Mouse (Mus musculus) forebrain, embryonic 15.5 days (tissue): ENCODE measurements around the gene Igfbp4. TPM values are rescaled to one million over a fixed set of nuclear protein-coding genes. Genes with fewer than 3 reads are reported as not detected.

Source experiments
- ATAC-seq: fragments of 200-750 bp; cut with Nextera tagmentation; replicated peaks from 2 replicates; pipeline ENCODE4 v1.8.0; 2017; ENCODE audit warnings: mild to moderate bottlenecking, moderate TSS enrichment, moderate library complexity
- H3K27ac ChIP-seq: fragments of 300-500 bp; sonication (generic); replicated peaks from 2 replicates; pipeline ENCODE4 v1.5.1; 2015; ENCODE audit warnings: mild to moderate bottlenecking, inconsistent platforms
- H3K27me3 ChIP-seq: fragments of 300-500 bp; sonication (generic); 2 replicates; pipeline ENCODE4 v1.6.1; 2015; ENCODE audit warnings: inconsistent platforms
- H3K36me3 ChIP-seq: fragments of 300-500 bp; sonication (generic); 2 replicates; pipeline ENCODE4 v1.6.1; 2015; ENCODE audit warnings: mild to moderate bottlenecking, inconsistent platforms
- H3K4me1 ChIP-seq: fragments of 300-500 bp; sonication (generic); 2 replicates; pipeline ENCODE4 v1.6.1; 2015; ENCODE audit warnings: inconsistent platforms
- H3K4me2 ChIP-seq: fragments of 300-500 bp; sonication (generic); replicated peaks from 2 replicates; pipeline ENCODE4 v1.6.1; 2015; ENCODE audit warnings: mild to moderate bottlenecking, inconsistent platforms
- H3K4me3 ChIP-seq: fragments of 300-500 bp; sonication (generic); 2 replicates; pipeline ENCODE4 v1.5.1; 2015; ENCODE audit warnings: mild to moderate bottlenecking, inconsistent platforms
- H3K9ac ChIP-seq: fragments of 300-500 bp; sonication (generic); replicated peaks from 2 replicates; pipeline ENCODE4 v1.6.1; 2015; ENCODE audit warnings: mild to moderate bottlenecking, inconsistent platforms
- H3K9me3 ChIP-seq: fragments of 300-500 bp; sonication (generic); 2 replicates; pipeline ENCODE4 v1.6.1; 2016; ENCODE audit warnings: inconsistent platforms
- WGBS: fragments of 180-500 bp; shearing (Covaris S2); methylation state at CpG from one replicate; pipeline ENCODE4 v1.1.7; 2015; ENCODE audit warnings: mixed read lengths; 5-methylcytosine and 5-hydroxymethylcytosine counted together
- polyA plus RNA-seq: library from polyadenylated mRNA; unstranded; fragments of >200 nt; fragmentation: Nextera tagmentation; extraction: Ambion mirVana; gene quantifications from 2 replicates; pipeline ENCODE4 v1.2.1, GENCODE M21; 2015

The Igfbp4 gene
- 138 and 142 TPM in 2 replicates for polyA plus RNA-seq

DNA sequence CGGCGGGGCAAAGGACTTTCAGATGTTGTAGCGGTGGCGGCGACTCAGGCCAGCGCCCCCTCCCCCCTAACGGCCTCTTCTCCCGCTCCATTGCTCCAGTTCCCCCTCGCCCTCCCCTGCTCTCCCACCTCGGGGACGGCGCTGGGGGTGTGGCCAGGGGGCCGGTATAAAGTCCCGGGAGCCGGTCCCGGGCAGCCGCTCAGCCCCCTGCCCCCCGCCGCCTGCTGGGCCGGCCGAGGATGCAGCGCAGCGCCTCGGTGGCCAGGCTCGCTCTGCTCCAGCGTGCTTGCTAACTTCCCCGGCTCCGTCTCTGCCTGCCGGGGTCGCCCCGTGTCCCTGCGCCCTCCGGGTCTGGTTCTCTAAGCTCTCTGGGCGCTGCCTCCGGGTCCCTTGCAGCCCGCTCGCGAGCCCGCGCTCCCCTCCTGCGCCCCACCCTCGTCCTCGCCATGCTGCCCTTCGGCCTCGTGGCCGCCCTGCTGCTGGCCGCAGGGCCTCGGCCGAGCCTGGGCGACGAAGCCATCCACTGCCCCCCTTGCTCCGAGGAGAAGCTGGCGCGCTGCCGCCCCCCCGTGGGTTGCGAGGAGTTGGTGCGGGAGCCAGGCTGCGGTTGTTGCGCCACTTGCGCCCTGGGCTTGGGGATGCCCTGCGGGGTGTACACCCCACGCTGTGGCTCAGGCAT is at the start of gene Igfbp4:
TSS of gene Igfbp4 (plus strand) at position 194 of the 679 bp plus-strand sequence.
- peaks cover 23% of the 10 kb centered on the region for H3K4me1 ChIP-seq
- peak within 1 kb of the TSS; percentile 99 for H3K4me2 ChIP-seq
- peak; percentile 61 for ATAC-seq
- H3K27ac ChIP-seq = peak within 1 kb of the TSS; percentile 93
- H3K4me3 ChIP-seq = peak within 1 kb of the TSS; percentile 83
- peak within 1 kb of the TSS; percentile 90 for H3K9ac ChIP-seq
- WGBS = under 1% methylated on average over 62 of the region's 63 CpGs
- H3K9me3 ChIP-seq = no peaks in the 10 kb centered on the region
- H3K36me3 ChIP-seq = no peaks in the 10 kb centered on the region
- no peaks in the 10 kb centered on the region for H3K27me3 ChIP-seq

- Histone ChIP-seq H3K27ac (no peak overlapping the region), H3K4me2 (no peak overlapping the region), H3K4me1 (no peaks in the 10 kb centered on the region), H3K9me3 (no peaks in the 10 kb centered on the region), H3K27me3 (no peaks in the 10 kb centered on the region), H3K9ac (no peak overlapping the region), H3K4me3 (no peak overlapping the region), H3K36me3 (peaks cover 41% of the 10 kb centered on the region)
- ATAC-seq = no peak
- WGBS = 90% methylated on average over 7 of the region's 7 CpGs
Measured at GRCm38 (mm10) chr11:98995987-98996386, 45.1 kb upstream of the Igfbp4 start.

DNA sequence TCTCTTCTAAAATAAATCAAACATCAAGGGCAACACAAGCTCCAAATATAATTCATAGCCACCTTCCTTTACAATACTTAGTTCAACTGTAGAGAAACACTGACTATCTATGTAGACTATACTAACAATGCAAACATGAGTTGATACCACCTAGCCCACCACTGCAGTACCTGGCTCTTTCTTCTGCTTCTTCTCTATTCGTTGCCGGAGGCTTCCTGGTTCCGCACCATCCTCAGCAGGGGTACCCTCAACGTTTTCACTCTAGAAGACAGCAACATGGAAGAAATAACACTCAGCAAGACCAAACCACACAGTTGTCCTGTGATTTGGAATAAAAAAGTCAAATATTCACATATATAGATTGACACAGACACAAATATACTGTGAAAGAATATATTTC is 43.4 kb upstream of the Igfbp4 start:
- no peaks in the 10 kb centered on the region for H3K9me3 ChIP-seq
- 98% methylated on average over 4 of the region's 4 CpGs for WGBS
- no peaks in the 10 kb centered on the region for H3K4me1 ChIP-seq
- H3K27me3 ChIP-seq = no peaks in the 10 kb centered on the region
- H3K4me3 ChIP-seq = no peak overlapping the region
- H3K36me3 ChIP-seq = peaks cover 52% of the 10 kb centered on the region
- ATAC-seq = no peak
- no peak overlapping the region for H3K27ac ChIP-seq
- no peak overlapping the region for H3K9ac ChIP-seq
- H3K4me2 ChIP-seq = no peak overlapping the region

- peaks cover 50% of the 10 kb centered on the region for H3K36me3 ChIP-seq
- no peak for ATAC-seq
- H3K4me2 ChIP-seq = no peak overlapping the region
Measured at GRCm38 (mm10) chr11:98998776-98999175, 42.3 kb upstream of the Igfbp4 start.

DNA sequence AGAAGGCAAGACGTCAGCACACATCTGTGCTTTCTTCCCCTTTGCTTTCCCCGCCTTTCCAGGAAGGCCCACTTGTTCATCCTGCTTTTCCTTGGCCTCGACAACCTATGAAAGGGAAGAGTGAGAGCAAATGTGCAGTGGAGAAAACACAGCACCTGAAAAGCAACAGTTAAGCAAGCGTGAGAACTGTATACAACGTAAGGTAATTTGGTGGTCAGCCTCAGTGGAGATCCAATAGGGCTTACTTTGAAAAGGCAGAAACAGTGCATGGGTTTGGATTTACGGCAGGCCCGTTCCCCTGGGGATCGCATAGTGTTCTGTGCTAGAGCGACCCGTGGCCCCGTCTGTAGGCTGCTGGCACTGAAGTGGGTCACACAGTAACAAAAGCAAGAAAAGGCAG is 41.8 kb upstream of the Igfbp4 start:
- 92% methylated on average over 11 of the region's 11 CpGs for WGBS
- Histone ChIP-seq H3K9ac (no peak overlapping the region), H3K4me2 (no peak overlapping the region), H3K4me3 (no peak overlapping the region), H3K4me1 (no peaks in the 10 kb centered on the region), H3K27me3 (no peaks in the 10 kb centered on the region), H3K27ac (no peak overlapping the region), H3K36me3 (peaks cover 49% of the 10 kb centered on the region), H3K9me3 (no peaks in the 10 kb centered on the region)
- no peak for ATAC-seq

More at GRCm38 (mm10) chr11:98998776-98999175, 42.3 kb upstream of the Igfbp4 start:
- H3K27ac ChIP-seq = no peak overlapping the region
- H3K4me3 ChIP-seq = no peak overlapping the region
- H3K27me3 ChIP-seq = no peaks in the 10 kb centered on the region
- no peaks in the 10 kb centered on the region for H3K9me3 ChIP-seq
- H3K9ac ChIP-seq = no peak overlapping the region
- no peaks in the 10 kb centered on the region for H3K4me1 ChIP-seq

GRCm38 (mm10) chr11:99006788-99007187 is 34.3 kb upstream of the Igfbp4 start:
- 92% methylated on average over 9 of the region's 9 CpGs for WGBS
- H3K36me3 ChIP-seq = peaks cover 43% of the 10 kb centered on the region
- H3K9ac ChIP-seq = no peak overlapping the region
- H3K4me2 ChIP-seq = no peak overlapping the region
- H3K4me1 ChIP-seq = no peaks in the 10 kb centered on the region
- no peak overlapping the region for H3K27ac ChIP-seq
- H3K4me3 ChIP-seq = no peak overlapping the region
- no peak for ATAC-seq
- no peaks in the 10 kb centered on the region for H3K9me3 ChIP-seq
- no peaks in the 10 kb centered on the region for H3K27me3 ChIP-seq

GRCm38 (mm10) chr11:99010124-99010523 is 30.9 kb upstream of the Igfbp4 start:
- Histone ChIP-seq H3K36me3 (peaks cover 45% of the 10 kb centered on the region), H3K27me3 (no peaks in the 10 kb centered on the region), H3K9ac (no peak overlapping the region), H3K4me3 (no peak overlapping the region), H3K4me1 (no peaks in the 10 kb centered on the region), H3K27ac (no peak overlapping the region), H3K9me3 (no peaks in the 10 kb centered on the region), H3K4me2 (no peak overlapping the region)
- WGBS = 88% methylated on average over 4 of the region's 4 CpGs
- ATAC-seq = no peak

DNA sequence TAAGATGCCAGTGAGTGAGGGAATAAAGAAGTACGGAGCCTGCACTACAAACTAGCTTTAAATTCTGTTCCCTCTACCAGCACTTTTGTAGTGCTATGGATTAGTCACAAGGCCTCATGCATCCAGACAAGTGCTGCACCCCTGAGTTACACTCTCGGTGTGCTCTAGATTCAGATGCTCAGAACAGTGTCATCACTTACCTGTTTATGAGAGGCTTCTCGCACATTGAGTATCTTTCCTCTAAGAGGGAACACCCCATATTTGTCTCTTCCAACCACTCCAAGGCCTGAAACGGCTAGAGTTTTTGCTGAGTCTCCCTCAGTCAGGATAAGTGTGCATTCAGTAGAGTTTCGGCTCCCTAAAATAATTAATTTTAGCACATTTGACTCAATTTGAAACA is 30.3 kb upstream of the Igfbp4 start:
- Histone ChIP-seq H3K36me3 (peaks cover 47% of the 10 kb centered on the region), H3K4me2 (no peak overlapping the region), H3K4me1 (no peaks in the 10 kb centered on the region), H3K4me3 (no peak overlapping the region), H3K27me3 (no peaks in the 10 kb centered on the region), H3K9me3 (no peaks in the 10 kb centered on the region), H3K9ac (no peak overlapping the region), H3K27ac (no peak overlapping the region)
- 93% methylated on average over 5 of the region's 5 CpGs for WGBS
- no peak for ATAC-seq

DNA sequence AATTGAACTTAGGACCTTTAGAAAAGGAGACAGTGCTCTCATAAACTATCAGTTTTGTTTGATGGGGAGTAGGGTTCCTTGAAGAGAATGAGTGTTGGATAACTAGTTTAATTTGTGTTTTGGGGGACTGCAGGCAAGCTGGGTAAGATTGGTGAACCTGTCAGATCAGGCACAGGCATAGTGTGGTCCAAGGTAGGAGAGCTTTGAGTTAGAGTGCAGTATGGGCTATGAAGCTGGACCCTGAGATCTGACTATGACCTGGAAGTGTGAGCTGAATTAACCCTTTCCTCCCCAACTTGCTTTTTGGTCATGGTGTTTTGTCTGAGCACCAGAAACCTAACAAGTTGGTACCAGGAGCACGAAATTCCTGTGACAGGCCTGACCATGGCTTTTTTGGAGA is 27.2 kb upstream of the Igfbp4 start:
- no peak overlapping the region for H3K9ac ChIP-seq
- H3K4me2 ChIP-seq = no peak overlapping the region
- ATAC-seq = no peak
- 88% methylated on average over 1 of the region's 1 CpGs for WGBS
- H3K4me3 ChIP-seq = no peak overlapping the region
- H3K27me3 ChIP-seq = no peaks in the 10 kb centered on the region
- no peaks in the 10 kb centered on the region for H3K4me1 ChIP-seq
- H3K27ac ChIP-seq = no peak overlapping the region
- H3K36me3 ChIP-seq = peaks cover 36% of the 10 kb centered on the region
- H3K9me3 ChIP-seq = no peaks in the 10 kb centered on the region

GRCm38 (mm10) chr11:99019844-99020243 is 21.2 kb upstream of the Igfbp4 start:
- Histone ChIP-seq H3K4me3 (no peak overlapping the region), H3K9me3 (no peaks in the 10 kb centered on the region), H3K4me1 (peaks cover 19% of the 10 kb centered on the region), H3K27ac (no peak overlapping the region), H3K9ac (no peak overlapping the region), H3K27me3 (no peaks in the 10 kb centered on the region), H3K36me3 (peaks cover 11% of the 10 kb centered on the region), H3K4me2 (no peak overlapping the region)
- no peak for ATAC-seq
- WGBS = 94% methylated on average over 6 of the region's 6 CpGs

DNA sequence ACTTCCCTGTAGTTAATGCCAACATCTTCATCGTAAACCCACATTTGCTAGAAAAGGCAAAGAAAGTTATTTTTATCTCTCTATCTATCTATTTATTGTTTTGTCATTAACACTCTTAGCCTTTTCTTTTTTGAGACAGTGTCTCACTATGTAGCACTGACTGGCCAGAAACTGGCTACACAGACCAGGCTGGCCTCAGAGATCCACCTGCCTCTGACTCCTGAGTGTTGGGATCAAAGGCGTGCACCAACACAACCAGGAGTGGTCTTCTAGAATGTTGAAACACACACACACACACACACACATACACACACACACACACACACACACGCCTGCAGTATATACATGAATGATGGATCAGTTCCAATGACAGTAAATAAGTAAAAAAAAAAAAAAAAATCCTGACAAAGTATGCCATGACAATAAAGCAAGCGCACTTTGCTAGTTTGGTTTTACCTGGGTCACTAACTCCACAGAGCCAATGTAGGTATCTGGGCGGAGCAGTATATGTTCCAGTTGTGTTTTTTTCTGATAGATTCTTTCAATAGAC is 18.6 kb upstream of the Igfbp4 start:
- Histone ChIP-seq H3K4me1 (peaks cover 19% of the 10 kb centered on the region), H3K4me3 (peak overlapping the region; percentile 61), H3K9ac (peak overlapping the region; percentile 32), H3K27me3 (no peaks in the 10 kb centered on the region), H3K4me2 (peak overlapping the region; percentile 63), H3K27ac (no peak overlapping the region), H3K36me3 (no peaks in the 10 kb centered on the region), H3K9me3 (no peaks in the 10 kb centered on the region)
- no peak for ATAC-seq
- WGBS = 75% methylated on average over 5 of the region's 5 CpGs

DNA sequence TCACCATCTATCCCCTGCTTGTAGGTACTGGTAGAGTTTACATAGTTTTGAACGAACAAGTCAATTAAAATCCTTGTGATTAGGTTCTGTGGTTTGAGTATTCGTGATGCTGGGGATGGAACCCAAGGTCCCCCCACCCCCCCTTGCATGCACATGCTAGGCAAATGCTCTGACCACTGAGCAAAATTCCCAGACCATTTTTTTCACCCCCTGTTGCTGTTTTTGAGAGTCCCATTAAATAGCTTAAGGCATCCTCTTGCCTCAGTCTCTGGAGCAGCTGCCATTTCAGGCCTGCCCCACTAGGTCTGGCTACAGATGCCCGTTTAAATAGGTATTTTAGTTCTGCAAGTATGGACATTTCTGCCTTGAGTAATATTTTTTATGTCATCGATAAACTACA is 17.9 kb upstream of the Igfbp4 start:
- no peak for ATAC-seq
- Histone ChIP-seq H3K4me1 (peaks cover 19% of the 10 kb centered on the region), H3K27ac (no peak overlapping the region), H3K9me3 (no peaks in the 10 kb centered on the region), H3K9ac (peak overlapping the region; percentile 50), H3K36me3 (no peaks in the 10 kb centered on the region), H3K4me2 (peak overlapping the region; percentile 63), H3K27me3 (no peaks in the 10 kb centered on the region), H3K4me3 (peak overlapping the region; percentile 61)
- WGBS = 2% methylated on average over 4 of the region's 4 CpGs
